Mouse (Mus musculus) mouse embryonic stem cell (cell line): Measurements from ENCODE around the gene Srek1.

Experiments
- in situ Hi-C, 2 experiments: fragments of 300-500 bp; cut with MboI; formaldehyde crosslinking; loops; 1 replicate in 1 of 2; 3 replicates in 1 of 2; pipeline ENCODE4 v1.14.3; 2019 to 2020; ENCODE audit warnings: low sequenced_read_pairs in 2 of 2, low pct_unique_long_range_greater_than_20kb in 1 of 2, mixed read lengths in 1 of 2; ENCODE audit not compliant: unreplicated experiment in 1 of 2

Gene Srek1

DNA sequence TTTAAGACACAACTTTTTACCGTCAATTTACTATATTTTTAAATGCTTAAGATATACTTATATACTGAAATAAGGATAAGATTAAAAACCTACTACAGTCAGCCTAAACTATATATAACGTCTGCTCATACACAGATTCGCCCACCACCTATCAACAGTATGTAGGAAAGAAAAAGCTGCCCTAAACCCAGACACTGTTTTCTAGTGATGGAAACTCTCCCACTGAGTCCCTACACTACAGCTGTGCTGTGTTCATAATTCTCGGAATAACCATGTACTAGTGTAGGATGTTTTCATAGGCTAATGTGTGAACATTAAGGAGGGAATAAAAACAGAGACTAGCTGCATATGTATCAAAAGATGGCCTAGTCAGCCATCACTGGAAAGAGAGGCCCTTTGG lies 29.2 kb downstream of the Srek1 start:
- in situ Hi-C loops: no loop called here

GRCm38 (mm10) chr13:103735330-103736007 lies 38.9 kb downstream of the Srek1 start:
- in situ Hi-C loops: no loop called here

DNA sequence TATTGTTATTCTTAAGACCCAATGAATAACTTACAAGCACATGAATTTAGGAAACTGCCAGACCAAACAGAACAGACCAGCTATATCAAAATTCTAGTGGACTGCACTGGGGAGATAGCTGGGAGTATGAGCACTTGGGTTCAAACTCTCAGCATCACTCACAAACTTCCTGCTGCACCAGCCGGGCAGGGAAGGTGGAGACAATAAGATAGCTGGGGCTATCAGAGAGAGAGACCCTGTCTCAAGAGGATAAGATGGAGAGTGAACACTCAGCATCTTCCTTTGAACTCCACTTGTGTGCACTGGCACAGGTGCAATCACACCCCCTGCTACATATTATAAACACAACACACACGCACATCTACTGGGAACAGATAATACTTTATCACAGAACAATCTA lies 47.5 kb downstream of the Srek1 start:
- in situ Hi-C loops: no loop called here

DNA sequence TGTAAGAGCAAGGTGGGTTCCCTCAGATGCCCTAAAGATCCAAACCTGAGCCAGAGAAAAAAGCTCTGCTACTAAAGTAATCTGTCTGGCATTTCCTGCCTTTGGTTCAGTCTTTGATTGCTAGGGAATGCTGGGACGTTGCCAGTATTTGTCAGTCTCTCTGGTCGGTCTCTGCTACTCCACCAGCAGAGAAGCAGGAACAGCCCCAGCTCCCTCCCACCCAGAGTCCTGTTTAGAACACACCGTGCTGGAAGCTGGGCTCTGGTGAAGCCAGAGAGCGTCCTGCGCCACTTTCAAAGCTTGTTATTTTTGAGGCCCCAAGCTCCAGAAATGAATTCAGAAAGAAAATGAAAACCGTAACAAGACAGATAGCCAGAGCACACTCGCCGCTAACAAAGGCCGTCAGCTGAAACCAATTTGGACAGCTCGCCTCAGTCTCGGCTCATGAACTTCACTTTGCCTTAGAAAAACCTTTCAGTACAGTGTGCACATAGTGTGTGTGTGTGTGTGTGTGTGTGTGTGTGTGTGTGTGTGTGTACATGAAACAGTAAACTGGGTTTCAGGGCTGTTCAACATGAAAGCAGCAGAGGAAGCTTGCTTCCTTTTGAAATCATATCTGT lies 62.9 kb downstream of the Srek1 start:
- in situ Hi-C loops: no loop called here

GRCm38 (mm10) chr13:103710359-103710781 lies 64.0 kb downstream of the Srek1 start:
- in situ Hi-C loops: no loop called here

DNA sequence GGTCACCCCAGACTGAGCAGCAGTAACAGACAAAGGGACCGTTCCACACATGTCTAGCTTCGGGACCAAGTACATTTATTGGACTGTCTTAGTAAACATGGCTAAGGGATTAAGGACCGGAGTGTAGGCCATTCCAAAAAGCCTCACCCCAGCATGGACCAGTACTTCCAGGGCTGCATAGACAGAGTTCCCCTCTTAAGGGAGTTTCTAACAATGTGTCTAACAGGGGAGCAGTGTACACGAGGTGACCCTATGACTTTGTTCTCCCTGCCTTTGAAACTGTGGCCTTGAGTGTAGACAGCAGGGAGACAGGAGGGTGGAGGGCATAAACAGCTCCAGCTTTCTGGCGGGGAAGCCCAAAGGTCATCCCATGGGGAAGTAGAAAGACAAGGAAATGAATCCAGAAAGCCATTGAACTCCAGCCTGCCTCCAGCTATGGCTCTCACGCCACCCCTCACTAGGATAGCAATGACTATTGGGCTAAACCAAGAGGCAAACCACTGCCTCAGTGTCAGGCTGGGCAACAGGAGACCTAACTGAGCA lies 68.9 kb downstream of the Srek1 start:
- in situ Hi-C loops: no loop called here

DNA sequence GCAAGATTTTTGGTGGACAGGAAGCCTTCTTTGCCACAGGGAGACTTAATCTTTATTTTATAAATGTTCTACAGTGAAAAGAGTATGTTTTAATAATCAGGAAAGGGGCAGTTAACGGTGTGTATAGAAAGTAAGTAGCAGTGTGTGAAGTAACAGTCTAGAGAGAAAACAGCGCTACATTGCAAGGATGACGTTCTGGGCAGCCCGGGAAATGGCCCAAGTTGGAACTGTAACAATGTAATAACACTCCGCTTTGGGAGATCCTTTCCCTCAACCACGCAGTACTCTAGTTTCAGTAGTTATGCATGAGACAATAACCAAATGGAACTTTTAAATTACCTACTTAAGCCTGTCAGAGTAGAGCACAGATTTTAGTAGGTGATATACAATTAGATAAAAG lies 70.6 kb downstream of the Srek1 start:
- in situ Hi-C loops: no loop called here

DNA sequence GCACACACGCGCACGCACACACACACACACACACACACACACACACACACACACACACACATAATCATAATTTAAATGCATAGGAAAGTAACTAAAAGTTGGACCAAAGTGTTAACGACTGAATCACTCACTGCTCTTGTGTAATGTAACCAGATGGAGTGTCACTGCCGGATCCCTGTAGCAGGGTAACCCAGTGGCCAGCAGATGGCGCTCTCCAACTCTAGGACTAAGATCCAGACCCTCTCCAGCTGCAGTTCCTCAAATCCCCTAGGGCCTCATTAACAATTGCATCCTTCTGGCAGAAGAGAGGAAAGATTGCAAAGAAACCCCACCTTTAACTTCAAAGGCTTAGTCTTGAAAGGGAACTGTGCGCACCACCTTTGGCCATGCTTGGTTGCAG lies 71.0 kb downstream of the Srek1 start:
- in situ Hi-C loops: no loop called here

DNA sequence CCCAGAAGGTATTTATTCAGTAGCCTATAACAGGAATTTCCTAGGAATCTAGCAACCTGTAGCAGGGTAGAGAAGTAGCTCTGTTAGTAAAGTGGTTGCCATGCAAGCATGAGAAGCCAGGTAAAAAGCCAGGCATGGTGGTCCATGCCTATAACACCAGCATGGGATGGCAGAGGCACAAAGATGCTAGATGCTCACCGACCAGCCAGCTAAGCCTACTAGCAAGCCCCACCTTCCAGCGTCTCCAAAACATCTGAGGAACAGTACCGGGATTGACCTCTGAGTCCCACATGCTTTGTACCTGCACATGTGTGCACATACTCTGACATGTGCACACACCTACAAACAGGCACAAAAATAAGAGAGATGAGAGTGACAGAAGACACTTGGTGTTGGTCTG lies 72.1 kb downstream of the Srek1 start:
- in situ Hi-C loops: no loop called here

- in situ Hi-C loops: no loop called here
Observed at GRCm38 (mm10) chr13:103700752-103701151, 73.7 kb downstream of the Srek1 start.

- in situ Hi-C loops: no loop called here
Observed at GRCm38 (mm10) chr13:103697993-103698392, 76.4 kb downstream of the Srek1 start.

- in situ Hi-C loops: no loop called here
Observed at GRCm38 (mm10) chr13:103696164-103696563, 78.2 kb downstream of the Srek1 start.

GRCm38 (mm10) chr13:103695456-103695855 lies 79.0 kb downstream of the Srek1 start:
- in situ Hi-C loops: no loop called here
